Mouse (Mus musculus) B cell, adult 62 days (primary cell): ENCODE measurements around the gene Lpin1. TPM values are rescaled to one million over a fixed set of nuclear protein-coding genes. Genes with fewer than 3 reads are reported as not detected.

ENCODE experiments used
- total RNA-seq: library from RNA; stranded (reverse); gene quantifications from 4 replicates; pipeline ENCODE4 v1.2.4, GENCODE M21; 2023

The Lpin1 gene
- total RNA-seq, result 13.4 to 17.8 TPM (median 17.1 TPM) in 4 replicates

DNA sequence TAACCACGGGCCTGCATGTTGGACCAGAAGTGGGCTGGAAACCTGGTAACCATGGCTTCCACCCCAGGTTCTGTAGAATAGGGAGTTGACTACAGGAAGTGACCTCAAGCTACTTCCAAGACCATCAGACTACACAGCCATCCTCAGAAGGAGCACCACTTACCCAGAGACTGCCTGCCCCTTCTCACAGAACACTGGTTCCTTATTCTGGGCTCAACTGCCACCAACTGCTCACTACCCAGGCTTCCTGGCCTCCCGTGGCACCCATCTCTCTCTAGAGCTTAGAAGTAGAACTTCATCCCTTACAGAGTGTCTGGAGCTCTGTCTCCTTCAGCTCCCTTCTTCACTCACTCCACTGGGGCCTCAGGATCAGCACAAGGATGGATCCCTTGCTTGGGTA lies at the start of gene Lpin1:
Gene Lpin1 (minus strand): TSS at position 31 of the 400 bp plus-strand sequence.

DNA sequence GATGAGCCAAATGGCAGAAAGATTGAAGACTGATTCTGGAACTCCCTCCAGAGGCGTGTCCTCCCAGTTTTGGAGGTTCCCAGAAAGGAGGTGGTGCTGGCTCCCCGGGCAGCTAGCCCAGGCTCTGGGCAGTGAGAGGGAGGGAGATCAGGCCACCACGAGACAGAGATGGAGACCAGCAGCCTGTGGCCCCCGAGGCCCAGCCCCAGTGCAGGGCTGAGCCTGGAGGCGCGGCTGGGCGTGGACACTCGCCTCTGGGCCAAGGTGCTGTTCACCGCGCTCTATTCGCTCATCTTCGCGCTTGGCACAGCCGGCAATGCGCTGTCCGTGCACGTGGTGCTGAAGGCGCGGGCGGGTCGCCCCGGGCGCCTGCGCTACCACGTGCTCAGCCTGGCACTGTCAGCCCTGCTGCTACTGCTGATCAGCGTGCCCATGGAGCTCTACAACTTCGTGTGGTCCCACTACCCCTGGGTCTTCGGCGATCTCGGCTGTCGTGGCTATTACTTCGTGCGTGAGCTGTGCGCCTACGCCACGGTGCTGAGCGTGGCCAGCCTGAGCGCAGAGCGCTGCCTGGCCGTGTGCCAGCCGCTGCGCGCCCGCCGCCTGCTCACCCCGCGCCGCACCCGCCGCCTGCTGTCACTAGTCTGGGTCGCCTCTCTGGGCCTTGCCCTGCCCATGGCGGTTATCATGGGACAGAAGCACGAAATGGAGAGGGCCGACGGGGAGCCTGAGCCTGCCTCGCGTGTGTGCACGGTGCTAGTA lies 42.7 kb upstream of the Lpin1 start, which contains the start of gene Ntsr2:
Gene Ntsr2 (plus strand): TSS at position 51 of the 762 bp plus-strand sequence.

Other genes starting within 250 kb of the Lpin1 start
- not detected in 4 replicates for gene Ntsr2, start 42.4 kb upstream of the Lpin1 start, total RNA-seq
- gene Greb1, start 189.9 kb upstream of the Lpin1 start, total RNA-seq, result not detected in 4 replicates
- 6.8 to 8.6 TPM (median 7.9 TPM) in 4 replicates for gene E2f6, start 200.0 kb upstream of the Lpin1 start, total RNA-seq